ENCODE assay signal across 10 mouse cellular contexts in the genomic region with DNA sequence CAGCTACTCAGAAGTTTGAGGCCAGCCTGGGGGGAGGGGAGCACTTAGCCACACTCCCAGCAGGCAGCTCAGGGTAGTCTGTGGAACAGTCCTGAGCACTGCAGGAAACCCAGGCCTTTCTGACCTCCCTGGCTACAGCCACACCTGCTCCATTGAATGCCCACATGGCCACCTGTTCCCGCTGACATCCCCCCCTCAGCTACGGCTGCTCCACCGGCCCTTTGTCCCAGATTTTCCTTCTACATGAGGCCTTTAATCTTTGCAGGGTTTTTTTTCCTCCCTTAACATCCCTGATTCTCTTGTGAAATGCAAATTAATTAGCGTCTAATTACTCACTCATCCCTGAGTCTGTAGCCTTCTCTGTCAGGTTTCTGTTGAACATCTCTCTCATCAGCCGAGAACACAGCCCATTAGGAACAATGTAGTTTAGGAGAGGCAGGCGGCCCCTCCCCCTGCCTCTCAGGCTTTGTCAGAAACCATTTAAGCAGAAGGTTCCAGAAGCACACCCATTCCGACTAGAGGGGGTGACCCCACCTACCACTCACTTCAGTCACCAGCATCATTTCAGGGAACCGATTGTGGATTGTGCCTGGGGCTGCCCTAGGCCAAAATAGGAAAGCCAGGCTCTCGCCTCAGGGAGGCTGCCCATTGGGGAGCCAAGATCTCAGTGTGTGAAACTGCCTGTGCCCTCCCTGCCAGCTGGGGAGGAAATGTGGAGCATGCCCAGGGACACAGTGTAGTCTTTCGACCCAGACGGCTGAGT.
DNase-seq lines count a peak whose midpoint lies in the region; ATAC-seq and TF ChIP-seq lines count a peak whose summit lies in the region.
"Had no signal": no experiment of that assay in that cellular context is flagged by ENCODE, and none has a peak within 500 bp of the region (broad histone marks: within the 10 kb centered on the region; RNA-seq: fewer than 3 reads in every experiment).

No protein-coding gene starts in this region.

- WGBS in forebrain, embryonic 10.5 days = 11% methylated on average over 11 of the region's 11 CpGs
- 29% methylated on average over 11 of the region's 11 CpGs for WGBS in limb, embryonic 11.5 days
- WGBS in intestine, postnatal 0 days = 72% methylated on average over 11 of the region's 11 CpGs

- TF ChIP-seq CTCF in intestine, postnatal 0 days (IDR thresholded peaks at IDR 0.05; ENCODE audit: low read depth) = no peak

- ATAC-seq in limb, embryonic 11.5 days (ENCODE audit: insufficient number of reproducible peaks, low FRiP score, low TSS enrichment, low read depth) = no peak
- no peak for ATAC-seq in intestine, postnatal 0 days

- peaks cover 73% of the 10 kb centered on the region for H3K4me1 ChIP-seq in forebrain, embryonic 10.5 days
- peaks cover 17% of the 10 kb centered on the region for H3K4me1 ChIP-seq in limb, embryonic 11.5 days (ENCODE audit: control insufficient read depth, insufficient read depth, low read length)
- H3K4me1 ChIP-seq in intestine, postnatal 0 days (replicated peaks; ENCODE audit: control insufficient read depth, insufficient read depth, low read length) = no peaks in the 10 kb centered on the region

- peaks cover 77% of the 10 kb centered on the region for H3K27me3 ChIP-seq in forebrain, embryonic 10.5 days (ENCODE audit: poor library complexity, severe bottlenecking)
- H3K27me3 ChIP-seq in limb, embryonic 11.5 days (ENCODE audit: control insufficient read depth, insufficient read depth, low read length) = no peaks in the 10 kb centered on the region
- H3K27me3 ChIP-seq in intestine, postnatal 0 days (replicated peaks; ENCODE audit: control insufficient read depth, insufficient read depth, low read length) = no peaks in the 10 kb centered on the region
- H3K27me3 ChIP-seq: liver, embryonic 15.5 days had no signal

- H3K9me3 ChIP-seq in forebrain, embryonic 10.5 days = peaks cover 7% of the 10 kb centered on the region; the same call in 1 of the 2 replicates
- no peaks in the 10 kb centered on the region; the same call in 1 of the 2 replicates for H3K9me3 ChIP-seq in limb, embryonic 11.5 days (ENCODE audit: control insufficient read depth, low read length)
- no peaks in the 10 kb centered on the region for H3K9me3 ChIP-seq in intestine, postnatal 0 days (ENCODE audit: control insufficient read depth)
- H3K9me3 ChIP-seq: liver, embryonic 15.5 days had no signal

- H3K4me3 ChIP-seq in forebrain, embryonic 10.5 days = no peak overlapping the region
- no peak overlapping the region for H3K4me3 ChIP-seq in limb, embryonic 11.5 days (ENCODE audit: low read depth, low read length)
- no peak overlapping the region for H3K4me3 ChIP-seq in intestine, postnatal 0 days (ENCODE audit: low read depth, low read length)
- H3K4me3 ChIP-seq: liver, embryonic 15.5 days had no signal

- no peak overlapping the region for H3K9ac ChIP-seq in limb, embryonic 11.5 days (ENCODE audit: low read length)
- no peak overlapping the region for H3K9ac ChIP-seq in intestine, postnatal 0 days (ENCODE audit: low read depth, low read length)
- H3K9ac ChIP-seq: liver, embryonic 15.5 days had no signal

- peak overlapping the region; percentile 79 for H3K27ac ChIP-seq in forebrain, embryonic 10.5 days
- H3K27ac ChIP-seq in limb, embryonic 11.5 days (replicated peaks; ENCODE audit: low read depth, low read length) = no peak overlapping the region
- H3K27ac ChIP-seq in intestine, postnatal 0 days (ENCODE audit: low read depth, low read length) = no peak overlapping the region
- H3K27ac ChIP-seq: liver, embryonic 15.5 days had no signal

- no peaks in the 10 kb centered on the region for H3K36me3 ChIP-seq in forebrain, embryonic 10.5 days (replicated peaks)
- H3K36me3 ChIP-seq in limb, embryonic 11.5 days (ENCODE audit: control insufficient read depth, insufficient read depth, low read length) = no peaks in the 10 kb centered on the region
- H3K36me3 ChIP-seq in intestine, postnatal 0 days (ENCODE audit: control insufficient read depth, insufficient read depth) = no peaks in the 10 kb centered on the region
- H3K36me3 ChIP-seq: liver, embryonic 15.5 days had no signal

- no peak overlapping the region for H3K4me2 ChIP-seq in limb, embryonic 11.5 days (ENCODE audit: low read depth, severe bottlenecking)
- H3K4me2 ChIP-seq in intestine, postnatal 0 days (replicated peaks; ENCODE audit: low read depth) = no peak overlapping the region
- H3K4me2 ChIP-seq: liver, embryonic 15.5 days had no signal

- DNase-seq in ES-CJ7 (ENCODE audit: low read depth, low spot score) (peak; percentile 86), adipocyte (ENCODE audit: low spot score) (peak; percentile 70)
- peak; percentile 68 for DNase-seq in forebrain, embryonic 10.5 days (ENCODE audit: extremely low spot score, low spot score)
- peak; percentile 49 for DNase-seq in limb, embryonic 11.5 days (ENCODE audit: low spot score)
- DNase-seq in right cerebral cortex, postnatal 14 days = no peak
- no peak for DNase-seq in spleen, postnatal 14 days (ENCODE audit: low spot score in 2 of 2)
- DNase-seq: heart, postnatal 36 days; thymus, postnatal 36 days had no signal

Comparison
In these comparisons a context has a peak if more than half of its experiments do, and no peak if none do; other contexts are left out.
1. DNase-seq: peak in ES-CJ7 (single experiment), adipocyte (single experiment), forebrain, embryonic 10.5 days (single experiment) and limb, embryonic 11.5 days (single experiment); none in right cerebral cortex, postnatal 14 days (single experiment) and spleen, postnatal 14 days (0 of 2).